Mouse (Mus musculus): ENCODE results near the gene Crebrf.
A peak's percentile ranks its signal among the peaks of the same experiment; 100 is the strongest.

GRCm38 (mm10) chr17:26717868-26718267 lies 2.4 kb downstream of the Crebrf start:
- TF ChIP-seq BHLHE40 (IDR thresholded peaks at IDR 0.05; ENCODE audit: low read depth, low read length) = no peak
- no peak for TF ChIP-seq TBP (conservative IDR thresholded peaks at IDR 0.05; ENCODE audit: low read depth, low read length)
- TF ChIP-seq EP300 (IDR thresholded peaks at IDR 0.05; ENCODE audit: low read length) = no peak
- TF ChIP-seq HCFC1 (IDR thresholded peaks at IDR 0.05; ENCODE audit: low read depth, low read length) = no peak
- no peak for TF ChIP-seq MAFK (IDR thresholded peaks at IDR 0.05; ENCODE audit: insufficient replicate concordance, low read length)
- peak; percentile 58 for TF ChIP-seq ZNF384 (IDR thresholded peaks at IDR 0.05; ENCODE audit: low read depth, low read length)
- peak in 1 of 2 experiments; percentile 48; a peak in 2 of 4 replicates for TF ChIP-seq CTCF (conservative IDR thresholded peaks at IDR 0.05 in 1 of 2, IDR thresholded peaks at IDR 0.05 in 1 of 2; ENCODE audit: low read depth in 2 of 2, low read length in 2 of 2)
- no peak for TF ChIP-seq E2F4 (IDR thresholded peaks at IDR 0.05; ENCODE audit: insufficient replicate concordance, low read depth, low read length)
- TF ChIP-seq MXI1 (IDR thresholded peaks at IDR 0.05; ENCODE audit: low read depth, low read length) = no peak
- TF ChIP-seq ETS1 (conservative IDR thresholded peaks at IDR 0.05; ENCODE audit: low read depth, low read length) = no peak

Data from CH12.LX (cell line).